Comparison of ENCODE assay signal across 12 mouse cellular contexts in the genomic region with DNA sequence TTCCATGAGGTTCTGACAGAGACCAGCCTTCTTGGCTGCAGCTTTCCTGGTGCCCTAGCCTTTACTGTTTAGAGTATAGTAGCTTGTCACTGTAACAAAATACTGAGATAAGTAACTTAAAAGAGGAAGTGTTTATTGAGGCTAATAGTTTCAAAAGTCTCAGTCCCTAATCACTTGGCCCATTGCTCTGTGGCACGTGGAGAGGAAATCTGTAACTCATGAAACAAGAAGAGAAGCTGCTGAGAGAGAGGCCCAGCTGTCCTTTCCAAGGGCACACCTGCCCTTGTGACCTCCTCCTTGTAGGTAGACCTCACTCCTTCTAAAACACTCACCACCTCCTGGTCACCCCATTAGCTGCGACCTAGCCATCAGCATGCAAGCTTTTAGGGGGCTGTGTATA.
"Had no signal": no experiment of that assay in that cellular context is flagged by ENCODE, and none has a peak within 500 bp of the region (broad histone marks: within the 10 kb centered on the region; RNA-seq: fewer than 3 reads in every experiment).

No protein-coding gene starts in this region.

- H3K27ac ChIP-seq: limb, embryonic 10.5 days; liver, embryonic 12.5 days; lung, embryonic 15.5 days; macrophage; midbrain, embryonic 13.5 days; neural tube, embryonic 15.5 days had no signal

- H3K4me3 ChIP-seq: limb, embryonic 10.5 days; liver, embryonic 12.5 days; lung, embryonic 15.5 days; midbrain, embryonic 13.5 days; myocyte; neural tube, embryonic 15.5 days had no signal

- ATAC-seq: liver, embryonic 12.5 days; midbrain, embryonic 13.5 days had no signal

- H3K9me3 ChIP-seq: limb, embryonic 10.5 days; liver, embryonic 12.5 days; lung, embryonic 15.5 days; midbrain, embryonic 13.5 days; neural tube, embryonic 15.5 days had no signal

- H3K4me2 ChIP-seq: liver, embryonic 12.5 days; lung, embryonic 15.5 days; midbrain, embryonic 13.5 days; neural tube, embryonic 15.5 days had no signal

- H3K27me3 ChIP-seq: liver, embryonic 12.5 days; lung, embryonic 15.5 days; midbrain, embryonic 13.5 days; neural tube, embryonic 15.5 days had no signal

- DNase-seq: kidney, postnatal 10 days; lung, postnatal 14 days; right cerebral cortex, adult 18-20 months; thymus, adult 18-20 months; thymus, postnatal 14 days had no signal

- H3K4me1 ChIP-seq: limb, embryonic 10.5 days; liver, embryonic 12.5 days; lung, embryonic 15.5 days; midbrain, embryonic 13.5 days; neural tube, embryonic 15.5 days had no signal

- H3K9ac ChIP-seq: liver, embryonic 12.5 days; lung, embryonic 15.5 days; midbrain, embryonic 13.5 days; neural tube, embryonic 15.5 days had no signal
